Mouse (Mus musculus) cerebellum, postnatal 14 days (tissue): Measurements from ENCODE around the gene Prpf4.

Experiments used
- DNase-seq, 2 experiments: peaks; one replicate each; pipeline ENCODE4 v3.0.0; 2021; ENCODE audit warnings: mixed read lengths in 2 of 2

The Prpf4 gene

DNA sequence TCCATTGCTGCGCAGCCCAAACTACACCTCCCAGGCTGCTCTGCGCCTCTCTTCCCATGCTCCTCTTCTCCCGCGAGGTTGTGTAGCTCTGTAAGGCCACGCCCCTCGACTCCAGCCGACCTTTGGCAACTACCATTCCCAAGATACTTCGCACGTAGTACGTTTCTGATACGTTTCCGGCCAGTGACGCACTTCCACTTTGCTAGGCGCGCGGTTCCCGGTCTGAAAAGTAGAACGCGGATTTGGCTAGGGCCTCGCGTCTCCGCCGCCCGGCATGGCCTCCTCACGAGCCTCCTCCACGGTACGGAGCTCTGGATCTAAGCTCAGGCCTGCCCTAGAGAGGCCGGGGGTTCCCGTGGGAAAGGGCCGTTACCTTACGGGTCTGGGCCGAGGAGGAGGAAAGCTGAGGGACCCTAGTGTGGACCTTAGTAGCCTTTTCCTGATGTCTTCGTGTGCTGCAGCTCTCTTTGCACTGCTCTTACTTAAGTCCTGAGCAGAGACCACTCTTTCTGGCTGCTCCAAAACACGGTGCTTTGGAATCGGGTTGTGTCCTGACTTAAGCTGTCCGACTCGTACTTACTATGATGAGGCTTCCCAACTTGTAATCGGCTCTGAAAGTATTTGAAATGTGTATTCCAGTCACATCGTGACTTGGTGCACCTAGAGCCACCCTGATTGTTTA is at the start of gene Prpf4, which contains the start of gene Cdc26:
TSS of gene Prpf4 (plus strand) at position 197 of the 682 bp plus-strand sequence.
TSS of gene Cdc26 (minus strand) at position 42 of the 682 bp plus-strand sequence.
- peak; percentile 98 for DNase-seq

GRCm38 (mm10) chr4:62359256-62359775 is 49.3 kb upstream of the Prpf4 start:
- DNase-seq = no peak

- peak; percentile 95 to 97 for DNase-seq
These were observed 48.4 kb upstream of the Prpf4 start, which contains the start of the genes Fkbp15 and Slc31a1 for GRCm38 (mm10) chr4:62360088-62360804. Gene Fkbp15, minus strand, starts transcription at chr4:62360548. Gene Slc31a1, plus strand, starts transcription at chr4:62360727.

GRCm38 (mm10) chr4:62360805-62361455 is 47.7 kb upstream of the Prpf4 start:
- peak in 1 of 2 experiments; percentile 5 for DNase-seq

DNA sequence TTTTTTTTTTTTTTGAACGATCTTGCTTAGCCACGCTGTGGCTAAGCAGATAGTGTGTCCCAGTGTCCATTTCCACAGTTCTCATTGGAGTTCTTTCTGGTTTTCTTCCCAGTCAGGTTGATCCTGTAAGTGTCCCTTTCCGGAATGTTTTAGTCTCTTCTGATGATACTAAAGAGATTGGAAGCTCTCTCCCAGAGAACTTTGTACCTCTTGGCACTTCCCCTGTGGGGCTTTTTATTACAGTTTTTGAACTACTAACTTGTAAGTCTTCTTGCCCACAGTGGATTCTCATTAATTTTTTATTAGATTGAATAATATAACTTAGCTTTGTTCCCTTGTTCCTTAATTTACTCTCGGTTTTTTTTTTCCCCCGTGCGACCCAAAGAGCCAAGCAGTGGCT is 47.0 kb upstream of the Prpf4 start:
- DNase-seq = no peak

DNA sequence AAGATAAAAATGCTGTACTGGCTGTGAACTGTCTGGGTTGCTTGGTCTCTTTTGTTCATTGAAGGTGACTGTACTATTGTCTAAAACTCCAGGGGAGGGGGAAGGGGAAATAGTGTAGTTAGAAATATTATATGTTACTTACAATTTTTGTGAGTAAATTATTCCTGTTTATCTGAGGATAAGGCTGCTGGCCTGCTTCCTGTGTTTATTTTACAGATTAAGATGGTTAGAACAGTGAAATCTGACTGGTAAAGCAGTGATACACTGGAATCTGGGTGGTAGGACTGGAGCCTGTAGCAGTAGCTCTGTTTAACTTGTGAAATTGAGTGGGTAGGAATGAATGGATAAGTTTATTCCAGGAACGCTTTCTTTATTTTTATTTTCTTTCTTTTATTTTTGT is 46.6 kb upstream of the Prpf4 start:
- DNase-seq = no peak

GRCm38 (mm10) chr4:62362437-62362836 is 46.2 kb upstream of the Prpf4 start:
- DNase-seq = no peak

- no peak for DNase-seq
These were observed 44.3 kb upstream of the Prpf4 start for GRCm38 (mm10) chr4:62364299-62364698.

GRCm38 (mm10) chr4:62366291-62366690 is 42.3 kb upstream of the Prpf4 start:
- DNase-seq = no peak

- no peak for DNase-seq
These were observed 41.0 kb upstream of the Prpf4 start for GRCm38 (mm10) chr4:62367586-62367985.

- no peak for DNase-seq
These were observed 39.5 kb upstream of the Prpf4 start for GRCm38 (mm10) chr4:62369091-62369490.

DNA sequence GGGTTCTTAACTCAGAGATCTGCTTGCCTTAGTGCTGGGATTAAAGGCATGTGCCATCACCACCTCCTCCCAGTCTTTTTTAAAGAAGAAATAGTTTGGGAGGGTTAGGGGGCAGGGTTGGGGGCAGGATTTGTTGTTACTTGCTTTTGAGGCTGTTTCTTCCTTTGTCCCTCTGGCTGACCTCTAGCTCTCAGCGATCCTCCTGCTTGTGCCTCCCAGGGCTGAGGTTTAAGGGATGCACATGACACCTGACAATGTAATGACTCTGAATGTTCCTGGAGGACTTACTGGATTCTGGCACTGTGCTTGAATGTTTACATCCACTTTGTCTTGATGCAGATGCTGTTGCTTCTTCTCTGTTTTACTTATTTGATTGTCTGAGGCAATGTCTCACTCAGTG is 36.2 kb upstream of the Prpf4 start:
- DNase-seq = no peak

DNA sequence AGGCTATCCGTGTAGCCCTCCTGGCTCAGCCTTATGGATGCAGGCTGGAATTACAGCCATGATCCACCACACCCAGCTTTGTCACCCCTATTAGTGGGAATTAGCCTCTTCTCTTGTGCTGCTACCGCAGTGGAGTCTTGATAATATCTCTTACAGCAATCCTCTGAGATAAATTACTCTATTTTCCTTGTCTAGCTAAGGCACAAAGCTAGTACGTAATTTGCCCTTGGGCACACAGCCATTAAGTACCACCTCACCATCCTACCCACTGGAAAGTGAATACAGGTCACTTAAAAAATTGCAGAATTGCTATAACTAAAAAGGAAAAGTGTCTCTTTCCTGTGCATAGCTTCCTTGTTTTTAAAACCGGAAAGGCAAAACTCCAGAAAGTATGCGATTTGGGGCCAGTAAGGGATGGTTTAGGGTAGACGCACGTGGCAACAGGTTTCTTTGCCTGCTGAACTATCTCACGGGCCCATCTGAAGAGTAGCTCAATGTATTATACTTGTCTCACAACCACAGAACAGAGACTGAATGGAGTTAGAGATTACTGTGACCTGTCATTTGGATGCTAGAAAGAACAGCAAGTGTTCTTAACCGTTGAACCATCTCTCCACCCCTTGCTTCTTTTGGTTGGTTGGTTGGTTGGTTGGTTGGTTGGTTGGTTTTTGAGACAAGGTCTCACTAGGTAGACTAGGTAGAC is 35.6 kb upstream of the Prpf4 start:
- no peak for DNase-seq

DNA sequence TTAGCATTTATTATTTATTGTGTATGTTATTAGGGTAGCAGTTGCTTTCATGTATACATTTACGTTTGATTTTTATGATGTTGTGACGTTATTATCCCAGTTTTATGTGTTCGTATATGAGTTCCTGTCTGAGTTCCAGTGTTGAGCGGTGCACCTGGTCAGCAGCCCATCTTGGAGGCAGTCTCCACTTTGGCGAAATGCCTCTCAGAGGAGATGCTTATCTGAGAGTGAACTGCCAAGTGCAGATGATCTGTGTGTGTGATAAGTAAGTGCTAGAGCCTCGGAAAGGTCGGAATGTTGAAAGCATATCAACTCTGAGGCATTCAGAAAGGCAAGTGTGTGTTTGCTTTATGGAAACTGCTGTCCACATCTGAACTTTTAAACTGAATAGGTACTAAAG is 34.9 kb upstream of the Prpf4 start:
- DNase-seq = no peak

DNA sequence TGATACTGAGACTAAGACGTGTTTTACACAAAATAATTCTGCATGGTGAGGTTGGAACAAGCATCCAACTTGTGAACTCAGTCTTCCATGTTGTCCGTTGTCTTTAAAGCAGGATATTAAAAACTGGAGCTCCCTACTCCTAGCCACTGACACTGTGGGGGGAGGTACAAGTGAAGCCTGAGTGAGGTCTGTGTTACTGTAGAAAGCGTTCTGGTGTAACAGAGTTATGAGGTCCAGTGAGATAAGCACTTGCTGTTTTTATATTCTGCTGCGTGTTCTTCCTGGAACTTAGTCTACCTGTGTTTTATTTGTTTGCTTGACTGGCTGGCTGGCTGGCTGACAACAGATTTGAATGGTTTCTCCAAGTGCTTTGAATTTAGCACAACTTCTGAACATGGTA is 34.3 kb upstream of the Prpf4 start:
- no peak for DNase-seq

DNA sequence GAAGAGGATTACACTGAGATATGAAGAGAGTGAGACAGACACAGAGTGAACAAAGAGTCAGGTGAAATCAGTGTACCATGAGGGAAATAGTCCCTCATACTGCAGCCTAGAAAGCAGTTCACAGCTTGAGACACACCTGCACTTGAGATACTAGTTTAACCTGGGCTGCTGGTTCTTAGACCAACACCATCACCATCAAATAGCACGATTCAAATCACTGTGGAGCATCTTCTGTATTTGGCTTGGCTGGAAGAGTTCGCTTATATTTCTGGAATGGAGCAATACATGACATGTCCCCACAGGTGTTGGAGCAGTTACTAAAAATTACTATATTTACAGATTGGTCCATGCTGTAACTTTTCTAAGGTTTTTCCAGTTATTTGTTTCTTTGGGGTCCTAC is 32.5 kb upstream of the Prpf4 start:
- DNase-seq = no peak

DNA sequence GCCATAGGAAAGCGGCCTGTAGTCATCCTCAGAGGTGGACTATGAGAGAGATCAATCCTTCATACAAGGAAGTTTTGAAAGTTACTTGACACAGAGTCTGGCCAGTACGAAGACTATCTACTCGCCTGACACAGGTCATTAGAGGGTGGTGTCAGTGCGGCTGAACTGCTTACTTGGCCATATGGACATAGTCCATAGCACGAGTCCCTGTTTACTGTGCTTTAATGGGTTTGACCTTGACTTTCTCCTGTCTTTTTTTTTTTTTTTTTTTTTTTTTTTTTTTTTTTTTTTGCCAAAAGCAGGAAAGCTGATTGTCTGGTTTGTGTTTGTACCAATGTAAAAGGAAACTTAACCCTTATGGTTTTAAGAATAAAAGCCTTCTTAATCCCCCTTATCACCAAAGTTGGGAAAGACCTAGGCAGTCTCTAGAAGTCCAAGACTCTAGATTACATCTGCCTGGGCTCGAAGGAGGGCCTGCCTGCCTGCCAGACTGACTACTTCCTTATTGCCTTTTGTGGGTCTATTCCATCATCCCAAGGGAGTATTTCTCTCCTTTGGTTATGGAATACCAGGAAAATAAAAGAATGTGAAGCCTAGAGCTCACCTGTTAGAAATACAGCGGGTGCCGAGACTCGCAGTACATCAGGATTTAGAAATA is 28.7 kb upstream of the Prpf4 start:
- DNase-seq = no peak

DNA sequence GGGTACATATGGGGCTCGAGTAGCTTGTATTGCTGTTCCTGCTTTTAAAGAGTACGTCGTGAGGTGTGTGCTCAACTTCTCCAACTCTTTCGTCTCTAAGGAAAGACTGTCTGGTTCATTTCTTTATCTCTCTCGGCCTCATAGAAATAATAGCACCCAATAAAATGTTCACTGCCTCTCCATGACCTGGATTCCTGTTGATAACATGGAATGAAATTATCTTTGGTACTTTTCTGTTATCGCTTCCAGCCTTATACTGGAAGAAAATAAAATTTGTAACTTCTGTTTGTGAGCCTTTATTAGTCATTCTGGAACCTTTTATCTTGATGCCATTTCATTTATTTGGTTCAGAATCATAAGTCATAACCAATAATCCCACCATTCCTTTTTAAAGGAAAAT is 25.4 kb upstream of the Prpf4 start:
- no peak for DNase-seq

- DNase-seq = no peak
These were observed 24.8 kb upstream of the Prpf4 start for GRCm38 (mm10) chr4:62383752-62384151.

- no peak for DNase-seq
These were observed 24.4 kb upstream of the Prpf4 start for GRCm38 (mm10) chr4:62384159-62384558.

- no peak for DNase-seq
These were observed 23.2 kb upstream of the Prpf4 start for GRCm38 (mm10) chr4:62385439-62385838.
